Mouse (Mus musculus) midbrain, embryonic 14.5 days (tissue): ENCODE results near the gene Tacr1. TPM values are rescaled to one million over a fixed set of nuclear protein-coding genes. Genes with fewer than 3 reads are reported as not detected.
A peak's percentile ranks its signal among the peaks of the same experiment; 100 is the strongest.
"Not testable (repeated sequence)": the region's sequence is repeated elsewhere in the genome, so short reads cannot be mapped to it uniquely, and the experiment has no call there.

ENCODE experiments used
- ATAC-seq: fragments of 200-750 bp; cut with Nextera tagmentation; 2 replicates; pipeline ENCODE4 v1.8.0; 2017; ENCODE audit warnings: moderate number of reproducible peaks, moderate library complexity; ENCODE audit not compliant: low FRiP score, low TSS enrichment
- DNase-seq: peaks from one replicate; pipeline ENCODE4 v3.0.0-alpha.2; 2015
- H3K27ac ChIP-seq: fragments of 300-500 bp; sonication (generic); replicated peaks from 2 replicates; pipeline ENCODE4 v1.5.1; 2014; ENCODE audit warnings: mild to moderate bottlenecking, low read depth, low read length, moderate library complexity
- H3K27me3 ChIP-seq: fragments of 300-500 bp; sonication (generic); 2 replicates; pipeline ENCODE4 v1.6.1; 2014; ENCODE audit warnings: low read length, control low read depth, mixed read lengths; ENCODE audit not compliant: control insufficient read depth, insufficient read depth
- H3K36me3 ChIP-seq: fragments of 300-500 bp; sonication (generic); 2 replicates; pipeline ENCODE4 v1.6.1; 2014; ENCODE audit warnings: low read length, control low read depth; ENCODE audit not compliant: control insufficient read depth, insufficient read depth
- H3K4me1 ChIP-seq: fragments of 300-500 bp; sonication (generic); 2 replicates; pipeline ENCODE4 v1.6.1; 2014; ENCODE audit warnings: mild to moderate bottlenecking, antibody characterized with exemption, low read length, control low read depth; ENCODE audit not compliant: control insufficient read depth, insufficient read depth
- H3K4me2 ChIP-seq: fragments of 300-500 bp; sonication (generic); 2 replicates; pipeline ENCODE4 v1.6.1; 2014; ENCODE audit warnings: mild to moderate bottlenecking, low read length, moderate library complexity
- H3K4me3 ChIP-seq: fragments of 300-500 bp; sonication (generic); replicated peaks from 2 replicates; pipeline ENCODE4 v1.5.1; 2014; ENCODE audit warnings: low read depth, low read length
- H3K9ac ChIP-seq: fragments of 300-500 bp; sonication (generic); replicated peaks from 2 replicates; pipeline ENCODE4 v1.6.1; 2014; ENCODE audit warnings: mild to moderate bottlenecking, low read length, moderate library complexity
- H3K9me3 ChIP-seq: fragments of 300-500 bp; sonication (generic); 2 replicates; pipeline ENCODE4 v1.6.1; 2016; ENCODE audit warnings: low read length, control low read depth, mixed read lengths; ENCODE audit not compliant: control insufficient read depth
- WGBS: fragments of 180-500 bp; shearing (Covaris S2); extraction: QIAGEN DNeasy Blood & Tissue Kit; methylation state at CpG from one replicate; pipeline ENCODE4 v1.1.7; 2014; 5-methylcytosine and 5-hydroxymethylcytosine counted together
- polyA plus RNA-seq: library from polyadenylated mRNA; unstranded; fragments of >200 nt; fragmentation: Nextera tagmentation; extraction: Ambion mirVana; gene quantifications from 2 replicates; pipeline ENCODE4 v1.2.1, GENCODE M21; 2014

Tacr1 gene
- polyA plus RNA-seq, 1 experiment from 2014 or later, result 2.4 TPM

DNA sequence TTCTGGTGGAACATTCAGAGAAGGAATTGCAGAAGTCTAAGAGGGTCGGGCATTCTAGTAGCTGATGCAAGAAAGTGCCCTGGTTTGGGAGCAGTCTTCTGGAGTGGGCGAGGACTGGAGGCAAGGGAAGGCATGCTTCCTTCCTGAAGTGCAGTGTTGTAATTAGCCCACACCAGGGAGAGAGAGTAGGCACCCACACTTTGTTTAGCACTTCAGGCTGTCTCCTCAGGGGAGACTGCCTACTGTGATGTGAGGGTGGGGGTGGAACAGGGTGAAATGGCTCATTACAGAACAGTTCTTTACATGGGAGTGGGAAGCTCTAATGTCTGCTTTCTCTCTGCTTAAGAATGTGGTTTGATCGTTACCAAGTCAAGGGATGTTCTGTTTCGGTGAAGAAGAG lies 35.0 kb downstream of the Tacr1 start:
- DNase-seq, result no peak
- no peak overlapping the region for H3K9ac ChIP-seq
- no peak for ATAC-seq
- H3K36me3 ChIP-seq, result no peaks in the 10 kb centered on the region
- 82% methylated on average over 4 of the region's 4 CpGs for WGBS
- no peak overlapping the region for H3K4me2 ChIP-seq
- no peaks in the 10 kb centered on the region for H3K4me1 ChIP-seq
- H3K9me3 ChIP-seq, result no peaks in the 10 kb centered on the region
- no peak overlapping the region for H3K4me3 ChIP-seq
- H3K27me3 ChIP-seq, result no peaks in the 10 kb centered on the region
- H3K27ac ChIP-seq, result no peak overlapping the region

GRCm38 (mm10) chr6:82452206-82453095 lies 50.3 kb downstream of the Tacr1 start:
- H3K27ac ChIP-seq, H3K4me1 ChIP-seq, H3K4me3 ChIP-seq, H3K27me3 ChIP-seq, H3K4me2 ChIP-seq, ATAC-seq, H3K36me3 ChIP-seq, H3K9ac ChIP-seq, H3K9me3 ChIP-seq: not testable (repeated sequence)
- peak; percentile 43 for DNase-seq
- WGBS, result 48% methylated on average over 8 of the region's 8 CpGs

DNA sequence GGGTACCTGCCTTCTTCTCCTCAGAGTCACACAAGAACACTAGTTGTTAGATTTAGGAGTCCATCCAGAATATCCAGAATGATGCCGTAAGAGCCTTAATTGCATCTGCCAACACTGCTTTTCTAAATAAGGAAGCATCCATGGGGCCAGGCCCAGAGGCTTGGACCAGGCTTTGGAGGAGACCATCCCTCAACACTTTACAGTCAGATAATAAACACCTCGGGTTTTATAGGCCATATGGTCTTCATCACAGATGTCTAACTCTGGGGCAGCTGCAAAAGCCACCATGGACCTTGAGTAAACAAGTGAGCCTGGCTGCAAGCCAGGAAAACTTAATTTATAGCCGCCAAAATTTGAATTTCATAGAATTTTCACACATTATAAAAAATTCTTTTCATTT lies 53.1 kb downstream of the Tacr1 start:
- Histone ChIP-seq H3K4me1 (no peaks in the 10 kb centered on the region), H3K36me3 (no peaks in the 10 kb centered on the region), H3K4me2 (no peak overlapping the region), H3K27me3 (no peaks in the 10 kb centered on the region), H3K9ac (no peak overlapping the region), H3K9me3 (no peaks in the 10 kb centered on the region), H3K27ac (no peak overlapping the region), H3K4me3 (no peak overlapping the region)
- DNase-seq, result no peak
- no peak for ATAC-seq
- WGBS, result 74% methylated on average over 3 of the region's 3 CpGs

DNA sequence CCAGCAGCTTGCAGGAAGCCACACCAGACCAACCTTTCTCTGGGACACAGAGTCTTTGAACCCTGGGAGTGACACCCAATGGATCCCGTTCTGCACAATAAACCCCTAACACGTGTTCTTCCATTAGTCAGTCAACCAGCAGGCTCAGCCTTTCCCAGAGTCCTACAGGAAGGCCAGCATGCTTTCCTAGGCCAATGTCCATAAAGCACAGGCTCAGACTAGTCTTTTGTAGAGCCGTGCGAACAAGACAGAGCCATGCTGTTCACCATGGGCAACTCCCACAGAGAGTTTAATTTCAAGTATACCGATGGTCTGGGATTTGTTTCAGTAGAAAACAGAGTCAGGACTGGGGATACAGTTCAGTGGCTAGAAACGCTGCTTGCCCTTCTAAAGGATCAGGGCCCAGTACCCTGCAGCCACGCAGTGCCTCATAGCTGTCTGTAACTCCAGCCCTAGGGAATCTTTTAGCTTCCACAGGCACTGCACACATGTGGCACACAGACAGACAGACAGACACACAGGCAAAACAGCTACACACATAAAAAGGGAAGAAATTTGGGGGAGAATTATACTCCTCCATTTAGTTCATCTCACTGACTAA lies 55.1 kb downstream of the Tacr1 start:
- Histone ChIP-seq H3K4me1 (no peaks in the 10 kb centered on the region), H3K27ac (no peak overlapping the region), H3K9ac (no peak overlapping the region), H3K36me3 (no peaks in the 10 kb centered on the region), H3K4me2 (no peak overlapping the region), H3K4me3 (no peak overlapping the region), H3K9me3 (no peaks in the 10 kb centered on the region), H3K27me3 (no peaks in the 10 kb centered on the region)
- DNase-seq (no peak), ATAC-seq (no peak)
- 83% methylated on average over 7 of the region's 7 CpGs for WGBS

DNA sequence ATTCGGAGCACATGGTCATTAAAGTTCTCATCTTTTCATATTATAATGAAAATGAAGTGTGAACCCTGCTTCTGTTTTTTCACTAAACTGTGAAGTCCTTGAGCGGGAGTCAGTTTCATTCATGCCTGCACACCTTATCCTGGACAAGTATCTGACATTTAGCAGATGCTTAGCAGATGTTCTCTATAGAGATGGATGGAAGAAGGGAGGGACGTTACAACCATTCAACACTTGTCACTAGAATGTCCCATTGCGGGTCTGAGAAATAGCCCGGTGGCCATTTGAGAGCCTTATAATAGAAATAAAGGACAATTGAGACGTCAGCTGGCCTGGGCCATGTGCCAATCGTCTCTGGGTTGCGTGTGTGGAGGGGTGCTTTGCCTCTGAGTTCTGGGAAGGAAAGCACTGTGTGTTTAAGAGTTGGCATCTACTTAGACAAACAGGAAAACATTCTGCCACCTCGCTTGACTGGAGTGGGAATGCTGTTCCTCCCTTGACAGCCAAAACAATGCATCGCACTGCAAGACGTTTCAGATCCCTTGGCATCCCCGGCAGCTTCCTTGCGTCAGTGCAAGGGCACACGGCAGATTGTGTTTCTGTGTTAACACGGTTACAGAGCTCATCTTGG lies 56.7 kb downstream of the Tacr1 start:
- H3K9me3 ChIP-seq, result no peaks in the 10 kb centered on the region
- H3K4me1 ChIP-seq, result no peaks in the 10 kb centered on the region
- 46% methylated on average over 15 of the region's 15 CpGs for WGBS
- no peaks in the 10 kb centered on the region for H3K36me3 ChIP-seq
- ATAC-seq (peak; percentile 60), DNase-seq (peak; percentile 66)
- no peak overlapping the region for H3K27ac ChIP-seq
- H3K4me2 ChIP-seq, result no peak overlapping the region
- no peak overlapping the region for H3K9ac ChIP-seq
- no peak overlapping the region for H3K4me3 ChIP-seq
- no peaks in the 10 kb centered on the region for H3K27me3 ChIP-seq

DNA sequence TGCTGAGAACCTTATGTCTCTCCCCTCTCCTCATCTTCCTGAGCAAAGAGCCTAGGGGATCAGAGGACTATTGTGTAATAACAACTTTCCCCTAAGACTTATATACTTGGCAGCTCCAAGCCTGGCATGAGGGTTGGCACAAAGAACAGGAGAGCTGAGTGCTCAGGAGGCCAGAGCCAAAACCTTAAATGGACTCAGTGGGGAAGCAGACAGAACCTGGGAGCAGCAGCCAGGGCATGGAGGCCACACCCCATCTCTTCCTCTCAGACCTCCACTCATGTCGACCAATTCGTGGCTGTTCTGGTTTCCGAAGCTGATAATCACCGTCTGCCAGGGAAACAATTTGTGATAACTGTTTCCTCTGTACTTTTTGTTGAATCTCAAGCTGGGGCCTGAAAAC lies 61.0 kb downstream of the Tacr1 start:
- DNase-seq (no peak), ATAC-seq (no peak)
- Histone ChIP-seq H3K27ac (no peak overlapping the region), H3K9ac (no peak overlapping the region), H3K9me3 (no peaks in the 10 kb centered on the region), H3K4me3 (no peak overlapping the region), H3K27me3 (no peaks in the 10 kb centered on the region), H3K4me1 (no peaks in the 10 kb centered on the region), H3K36me3 (no peaks in the 10 kb centered on the region), H3K4me2 (no peak overlapping the region)
- WGBS, result 92% methylated on average over 4 of the region's 4 CpGs

GRCm38 (mm10) chr6:82474477-82474876 lies 72.3 kb downstream of the Tacr1 start:
- no peaks in the 10 kb centered on the region for H3K27me3 ChIP-seq
- H3K9me3 ChIP-seq, result no peaks in the 10 kb centered on the region
- no peaks in the 10 kb centered on the region for H3K4me1 ChIP-seq
- 76% methylated on average over 6 of the region's 6 CpGs for WGBS
- ATAC-seq (no peak), DNase-seq (no peak)
- H3K4me2 ChIP-seq, result no peak overlapping the region
- no peak overlapping the region for H3K9ac ChIP-seq
- H3K4me3 ChIP-seq, result no peak overlapping the region
- no peaks in the 10 kb centered on the region for H3K36me3 ChIP-seq
- no peak overlapping the region for H3K27ac ChIP-seq

- Histone ChIP-seq H3K9ac (no peak overlapping the region), H3K27ac (no peak overlapping the region), H3K9me3 (no peaks in the 10 kb centered on the region), H3K4me2 (no peak overlapping the region), H3K4me3 (no peak overlapping the region), H3K4me1 (no peaks in the 10 kb centered on the region), H3K36me3 (no peaks in the 10 kb centered on the region), H3K27me3 (no peaks in the 10 kb centered on the region)
- WGBS, result 77% methylated on average over 1 of the region's 1 CpGs
- DNase-seq, result no peak
- ATAC-seq, result no peak
These were observed 81.7 kb downstream of the Tacr1 start for GRCm38 (mm10) chr6:82483842-82484241.
